Mouse (Mus musculus) hindbrain, embryonic 14.5 days (tissue): Measurements from ENCODE around the gene Lrrc36. TPM values are rescaled to one million over a fixed set of nuclear protein-coding genes. Genes with fewer than 3 reads are reported as not detected.

Experiments
- ATAC-seq: fragments of 200-750 bp; cut with Nextera tagmentation; 2 replicates; pipeline ENCODE4 v1.8.0; 2017; ENCODE audit warnings: moderate number of reproducible peaks, mild to moderate bottlenecking, moderate TSS enrichment, moderate library complexity; ENCODE audit not compliant: low FRiP score
- DNase-seq: peaks from one replicate; pipeline ENCODE4 v3.0.0-alpha.2; 2015; ENCODE audit warnings: low spot score
- H3K27ac ChIP-seq: fragments of 300-500 bp; sonication (generic); 2 replicates; pipeline ENCODE4 v1.5.1; 2014; ENCODE audit warnings: mild to moderate bottlenecking, moderate library complexity
- H3K27me3 ChIP-seq: fragments of 300-500 bp; sonication (generic); 2 replicates; pipeline ENCODE4 v1.6.1; 2014; ENCODE audit warnings: mild to moderate bottlenecking, low read length, mixed read lengths; ENCODE audit not compliant: control insufficient read depth, insufficient read depth
- H3K36me3 ChIP-seq: fragments of 300-500 bp; sonication (generic); replicated peaks from 2 replicates; pipeline ENCODE4 v1.6.1; 2014; ENCODE audit not compliant: control insufficient read depth, insufficient read depth
- H3K4me1 ChIP-seq: fragments of 300-500 bp; sonication (generic); replicated peaks from 2 replicates; pipeline ENCODE4 v1.6.1; 2014; ENCODE audit warnings: antibody characterized with exemption, low read length, mixed read lengths; ENCODE audit not compliant: control insufficient read depth, insufficient read depth
- H3K4me2 ChIP-seq: fragments of 300-500 bp; sonication (generic); replicated peaks from 2 replicates; pipeline ENCODE4 v1.6.1; 2014; ENCODE audit warnings: mild to moderate bottlenecking, moderate library complexity
- H3K4me3 ChIP-seq: fragments of 300-500 bp; sonication (generic); replicated peaks from 2 replicates; pipeline ENCODE4 v1.5.1; 2014; ENCODE audit warnings: mild to moderate bottlenecking, low read length
- H3K9ac ChIP-seq: fragments of 300-500 bp; sonication (generic); 2 replicates; pipeline ENCODE4 v1.6.1; 2014
- H3K9me3 ChIP-seq: fragments of 300-500 bp; sonication (generic); 2 replicates; pipeline ENCODE4 v1.6.1; 2016; ENCODE audit warnings: low read length; ENCODE audit not compliant: control insufficient read depth
- WGBS: fragments of 180-500 bp; shearing (Covaris S2); extraction: QIAGEN DNeasy Blood & Tissue Kit; methylation state at CpG from one replicate; pipeline ENCODE4 v1.1.7; 2014; 5-methylcytosine and 5-hydroxymethylcytosine counted together
- polyA plus RNA-seq: library from polyadenylated mRNA; unstranded; fragments of >200 nt; fragmentation: Nextera tagmentation; extraction: Ambion mirVana; gene quantifications from 2 replicates; pipeline ENCODE4 v1.2.1, GENCODE M21; 2014

The Lrrc36 gene
- polyA plus RNA-seq, 1 experiment from 2014 or later: 0.44 TPM

- no peaks in the 10 kb centered on the region for H3K4me1 ChIP-seq
- 74% methylated on average over 2 of the region's 2 CpGs for WGBS
These were observed 5.6 kb downstream of the Lrrc36 start for GRCm38 (mm10) chr8:105418992-105419391.

GRCm38 (mm10) chr8:105419800-105420199 lies 6.4 kb downstream of the Lrrc36 start:
- H3K4me2 ChIP-seq: no peak overlapping the region
- ATAC-seq (no peak), DNase-seq (no peak)
- no peak overlapping the region for H3K4me3 ChIP-seq
- no peaks in the 10 kb centered on the region for H3K27me3 ChIP-seq
- H3K9me3 ChIP-seq: no peaks in the 10 kb centered on the region
- no peaks in the 10 kb centered on the region for H3K36me3 ChIP-seq
- 91% methylated on average over 4 of the region's 4 CpGs for WGBS
- no peaks in the 10 kb centered on the region for H3K4me1 ChIP-seq
- H3K27ac ChIP-seq: no peak overlapping the region
- no peak overlapping the region for H3K9ac ChIP-seq

More at GRCm38 (mm10) chr8:105418992-105419391, 5.6 kb downstream of the Lrrc36 start:
- Histone ChIP-seq H3K4me2 (no peak overlapping the region), H3K9me3 (no peaks in the 10 kb centered on the region), H3K4me3 (no peak overlapping the region), H3K9ac (no peak overlapping the region), H3K36me3 (no peaks in the 10 kb centered on the region), H3K27me3 (peaks cover 8% of the 10 kb centered on the region; the same call in 1 of the 2 replicates), H3K27ac (no peak overlapping the region)
- DNase-seq: no peak
- ATAC-seq: no peak

- ATAC-seq (no peak), DNase-seq (no peak)
- H3K27ac ChIP-seq: no peak overlapping the region
- no peaks in the 10 kb centered on the region for H3K36me3 ChIP-seq
- no peak overlapping the region for H3K4me2 ChIP-seq
- no peak overlapping the region for H3K4me3 ChIP-seq
- no peaks in the 10 kb centered on the region for H3K4me1 ChIP-seq
- H3K9ac ChIP-seq: no peak overlapping the region
- 88% methylated on average over 1 of the region's 1 CpGs for WGBS
- no peaks in the 10 kb centered on the region for H3K27me3 ChIP-seq
- no peaks in the 10 kb centered on the region for H3K9me3 ChIP-seq
These were observed 8.6 kb downstream of the Lrrc36 start for GRCm38 (mm10) chr8:105422006-105422405.

- no peak overlapping the region for H3K27ac ChIP-seq
- no peak for DNase-seq
- no peaks in the 10 kb centered on the region for H3K36me3 ChIP-seq
- no peaks in the 10 kb centered on the region for H3K27me3 ChIP-seq
- peaks cover 5% of the 10 kb centered on the region for H3K4me1 ChIP-seq
- no peak overlapping the region for H3K9ac ChIP-seq
- H3K9me3 ChIP-seq: no peaks in the 10 kb centered on the region
- H3K4me2 ChIP-seq: no peak overlapping the region
- no peak overlapping the region for H3K4me3 ChIP-seq
- no peak for ATAC-seq
- WGBS: 79% methylated on average over 6 of the region's 6 CpGs
These were observed 13.5 kb downstream of the Lrrc36 start for GRCm38 (mm10) chr8:105426878-105427277.

- Histone ChIP-seq H3K4me3 (no peak overlapping the region), H3K9me3 (no peaks in the 10 kb centered on the region), H3K4me1 (peaks cover 20% of the 10 kb centered on the region), H3K27ac (no peak overlapping the region), H3K27me3 (no peaks in the 10 kb centered on the region), H3K36me3 (no peaks in the 10 kb centered on the region), H3K9ac (no peak overlapping the region), H3K4me2 (no peak overlapping the region)
- 0 out of 2 replicates have a peak, but pooled peaks have one; percentile 11 for ATAC-seq
- WGBS: 38% methylated on average over 7 of the region's 7 CpGs
- DNase-seq: no peak
These were observed 18.6 kb downstream of the Lrrc36 start for GRCm38 (mm10) chr8:105431743-105432515.

- DNase-seq (no peak), ATAC-seq (no peak)
- no peak overlapping the region for H3K9ac ChIP-seq
- no peaks in the 10 kb centered on the region for H3K36me3 ChIP-seq
- H3K27ac ChIP-seq: no peak overlapping the region
- 32% methylated on average over 6 of the region's 6 CpGs for WGBS
- H3K4me1 ChIP-seq: peaks cover 20% of the 10 kb centered on the region
- no peaks in the 10 kb centered on the region for H3K27me3 ChIP-seq
- no peak overlapping the region for H3K4me2 ChIP-seq
- H3K9me3 ChIP-seq: no peaks in the 10 kb centered on the region
- no peak overlapping the region for H3K4me3 ChIP-seq
These were observed 19.6 kb downstream of the Lrrc36 start for GRCm38 (mm10) chr8:105433021-105433420.

GRCm38 (mm10) chr8:105433511-105433910 lies 20.1 kb downstream of the Lrrc36 start:
- Histone ChIP-seq H3K36me3 (no peaks in the 10 kb centered on the region), H3K9ac (no peak overlapping the region), H3K9me3 (no peaks in the 10 kb centered on the region), H3K27me3 (no peaks in the 10 kb centered on the region), H3K4me2 (no peak overlapping the region), H3K27ac (0 out of 2 replicates have a peak overlapping the region, but pooled peaks have one; percentile 17), H3K4me3 (no peak overlapping the region), H3K4me1 (peaks cover 20% of the 10 kb centered on the region)
- ATAC-seq: no peak
- DNase-seq: no peak
- WGBS: 25% methylated on average over 5 of the region's 5 CpGs

GRCm38 (mm10) chr8:105434136-105434535 lies 20.8 kb downstream of the Lrrc36 start:
- Histone ChIP-seq H3K4me3 (no peak overlapping the region), H3K9ac (no peak overlapping the region), H3K9me3 (no peaks in the 10 kb centered on the region), H3K4me1 (peaks cover 20% of the 10 kb centered on the region), H3K27ac (no peak overlapping the region), H3K36me3 (no peaks in the 10 kb centered on the region), H3K27me3 (no peaks in the 10 kb centered on the region), H3K4me2 (no peak overlapping the region)
- DNase-seq (no peak), ATAC-seq (no peak)
- 64% methylated on average over 5 of the region's 5 CpGs for WGBS

- H3K9ac ChIP-seq: no peak overlapping the region
- 78% methylated on average over 5 of the region's 5 CpGs for WGBS
- H3K4me2 ChIP-seq: no peak overlapping the region
- ATAC-seq (no peak), DNase-seq (no peak)
- no peak overlapping the region for H3K4me3 ChIP-seq
- peaks cover 20% of the 10 kb centered on the region for H3K4me1 ChIP-seq
- H3K27ac ChIP-seq: no peak overlapping the region
- no peaks in the 10 kb centered on the region for H3K36me3 ChIP-seq
- no peaks in the 10 kb centered on the region for H3K27me3 ChIP-seq
- H3K9me3 ChIP-seq: no peaks in the 10 kb centered on the region
These were observed 22.8 kb downstream of the Lrrc36 start for GRCm38 (mm10) chr8:105436218-105436617.
